Mouse (Mus musculus) adrenal gland, adult 2 months (tissue): ENCODE measurements around the gene Myh14. TPM values are rescaled to one million over a fixed set of nuclear protein-coding genes. Genes with fewer than 3 reads are reported as not detected.
A peak's percentile ranks its signal among the peaks of the same experiment; 100 is the strongest.

ENCODE experiments used
- DNase-seq: peaks from one replicate; pipeline ENCODE4 v3.0.0; 2021
- polyA plus RNA-seq: library from polyadenylated mRNA; depleted of rRNA; stranded (reverse); fragments of >200 nt; gene quantifications from 2 replicates; pipeline ENCODE4 v1.2.3, GENCODE M21; 2012; rRNA removed
- total RNA-seq, 2 experiments: library from RNA; stranded (reverse); gene quantifications; 2 replicates each; pipeline ENCODE4 v1.2.3; 2021

The Myh14 gene
- total and polyA plus RNA-seq, 3 experiments, result 1.2 to 5.6 (median 3.2) TPM

GRCm38 (mm10) chr7:44576333-44576844 is 94.3 kb downstream of the Myh14 start:
- no peak for DNase-seq

GRCm38 (mm10) chr7:44572956-44573484 is 97.6 kb downstream of the Myh14 start:
- DNase-seq, result no peak

GRCm38 (mm10) chr7:44572213-44572701 is 98.4 kb downstream of the Myh14 start, which contains the start of gene Napsa:
Gene Napsa, plus strand, starts transcription at chr7:44572380.
- no peak for DNase-seq

GRCm38 (mm10) chr7:44571811-44572210 is 98.8 kb downstream of the Myh14 start:
- no peak for DNase-seq

- DNase-seq, result no peak
Observed at GRCm38 (mm10) chr7:44570989-44571388, 99.7 kb downstream of the Myh14 start.

- no peak for DNase-seq
Observed at GRCm38 (mm10) chr7:44568803-44569202, 101.8 kb downstream of the Myh14 start.

- no peak for DNase-seq
Observed at GRCm38 (mm10) chr7:44565414-44565813, 105.2 kb downstream of the Myh14 start.

- no peak for DNase-seq
Observed at GRCm38 (mm10) chr7:44564486-44564885, 106.2 kb downstream of the Myh14 start.

- DNase-seq, result no peak
Observed at GRCm38 (mm10) chr7:44563284-44563683, 107.4 kb downstream of the Myh14 start.

GRCm38 (mm10) chr7:44560435-44561400 is 109.9 kb downstream of the Myh14 start:
- peak; percentile 66 for DNase-seq

- DNase-seq, result no peak
Observed at GRCm38 (mm10) chr7:44557629-44558028, 113.0 kb downstream of the Myh14 start.

Other genes starting within 250 kb of the Myh14 start
- gene Lrrc4b, start 241.8 kb downstream of the Myh14 start, total RNA-seq, result 1 to 10 TPM; 5.1 to 8.5 TPM
- 10.3 and 16.3 TPM in 2 replicates for gene Lrrc4b, start 241.8 kb downstream of the Myh14 start, polyA plus RNA-seq
- gene Aspdh, start 205.5 kb downstream of the Myh14 start, total RNA-seq, result under 1 TPM in 1 of 2 experiments, not detected in 1; 0.75 TPM
- gene Aspdh, start 205.5 kb downstream of the Myh14 start, polyA plus RNA-seq, result 0.91 and 2.4 TPM in 2 replicates
- 10 to 100 TPM; 51.2 to 61.7 TPM for gene Josd2, start 202.9 kb downstream of the Myh14 start, total RNA-seq
- 171 and 179 TPM in 2 replicates for gene Josd2, start 202.9 kb downstream of the Myh14 start, polyA plus RNA-seq
- 100 to 1,000 TPM in 1 of 2 experiments, 10 to 100 TPM in 1; 77.9 to 101 TPM for gene Emc10, start 174.3 kb downstream of the Myh14 start, total RNA-seq
- 516 and 555 TPM in 2 replicates for gene Emc10, start 174.3 kb downstream of the Myh14 start, polyA plus RNA-seq
- gene Fam71e1, start 174.3 kb downstream of the Myh14 start, total RNA-seq, result 1 to 10 TPM; 8.3 to 9.1 TPM
- 28.6 and 30.9 TPM in 2 replicates for gene Fam71e1, start 174.3 kb downstream of the Myh14 start, polyA plus RNA-seq
- under 1 TPM in 1 of 2 experiments, not detected in 1; 0.24 TPM for gene Mybpc2, start 146.2 kb downstream of the Myh14 start, total RNA-seq
- not detected in 2 replicates for gene Mybpc2, start 146.2 kb downstream of the Myh14 start, polyA plus RNA-seq
- under 1 TPM; 0.31 to 0.40 TPM for gene Spib, start 138.8 kb downstream of the Myh14 start, total RNA-seq
- 0.58 and 0.66 TPM in 2 replicates for gene Spib, start 138.8 kb downstream of the Myh14 start, polyA plus RNA-seq
- 10 to 100 TPM in 1 of 2 experiments, 1 to 10 TPM in 1; 8.0 to 17.3 TPM for gene Pold1, start 122.0 kb downstream of the Myh14 start, total RNA-seq
- gene Pold1, start 122.0 kb downstream of the Myh14 start, polyA plus RNA-seq, result 27.3 and 31.0 TPM in 2 replicates
- gene Nr1h2, start 116.9 kb downstream of the Myh14 start, total RNA-seq, result 100 to 1,000 TPM; 106 to 125 TPM
- 305 and 306 TPM in 2 replicates for gene Nr1h2, start 116.9 kb downstream of the Myh14 start, polyA plus RNA-seq
- 1 to 10 TPM in 1 of 2 experiments, under 1 TPM in 1; 0.55 to 1.3 TPM for gene Napsa, start 98.5 kb downstream of the Myh14 start, total RNA-seq
- gene Napsa, start 98.5 kb downstream of the Myh14 start, polyA plus RNA-seq, result 2.2 TPM in 2 replicates
- gene Kcnc3, start 80.2 kb downstream of the Myh14 start, total RNA-seq, result 1 to 10 TPM; 4.4 to 4.8 TPM
- gene Kcnc3, start 80.2 kb downstream of the Myh14 start, polyA plus RNA-seq, result 7.2 and 8.8 TPM in 2 replicates
- gene Izumo2, start 37.9 kb upstream of the Myh14 start, total RNA-seq, result not detected
- not detected in 2 replicates for gene Izumo2, start 37.9 kb upstream of the Myh14 start, polyA plus RNA-seq
- gene Vrk3, start 77.6 kb upstream of the Myh14 start, total RNA-seq, result 10 to 100 TPM; 49.2 to 61.1 TPM
- gene Vrk3, start 77.6 kb upstream of the Myh14 start, polyA plus RNA-seq, result 44.1 and 48.4 TPM in 2 replicates
- under 1 TPM; 0.41 to 0.43 TPM for gene Zfp473, start 80.2 kb upstream of the Myh14 start, total RNA-seq
- 0.01 and 0.07 TPM in 2 replicates for gene Zfp473, start 80.2 kb upstream of the Myh14 start, polyA plus RNA-seq
- gene Nup62, start 145.2 kb upstream of the Myh14 start, total RNA-seq, result 10 to 100 TPM; 33.2 to 54.7 TPM
- gene Nup62, start 145.2 kb upstream of the Myh14 start, polyA plus RNA-seq, result 83.6 and 92.2 TPM in 2 replicates
- 1 to 10 TPM; 1.6 to 1.8 TPM for gene Il4i1, start 145.5 kb upstream of the Myh14 start, total RNA-seq
- gene Il4i1, start 145.5 kb upstream of the Myh14 start, polyA plus RNA-seq, result 2.6 and 3.0 TPM in 2 replicates
- 100 to 1,000 TPM; 136 to 166 TPM for gene Atf5, start 145.8 kb upstream of the Myh14 start, total RNA-seq
- gene Atf5, start 145.8 kb upstream of the Myh14 start, polyA plus RNA-seq, result 494 and 666 TPM in 2 replicates
- gene Akt1s1, start 178.1 kb upstream of the Myh14 start, total RNA-seq, result 100 to 1,000 TPM; 117 TPM
- gene Akt1s1, start 178.1 kb upstream of the Myh14 start, polyA plus RNA-seq, result 650 and 890 TPM in 2 replicates
- gene Tbc1d17, start 178.2 kb upstream of the Myh14 start, total RNA-seq, result 10 to 100 TPM; 51.0 to 72.6 TPM
- gene Tbc1d17, start 178.2 kb upstream of the Myh14 start, polyA plus RNA-seq, result 180 and 223 TPM in 2 replicates
- 10 to 100 TPM; 36.3 to 42.8 TPM for gene Pnkp, start 186.3 kb upstream of the Myh14 start, total RNA-seq
- gene Pnkp, start 186.3 kb upstream of the Myh14 start, polyA plus RNA-seq, result 79.5 and 90.0 TPM in 2 replicates
- 100 to 1,000 TPM; 227 TPM for gene Ptov1, start 198.9 kb upstream of the Myh14 start, total RNA-seq
- gene Ptov1, start 198.9 kb upstream of the Myh14 start, polyA plus RNA-seq, result 492 and 493 TPM in 2 replicates
- gene Med25, start 221.9 kb upstream of the Myh14 start, total RNA-seq, result 100 to 1,000 TPM in 1 of 2 experiments, 10 to 100 TPM in 1; 80.8 to 105 TPM
- gene Med25, start 221.9 kb upstream of the Myh14 start, polyA plus RNA-seq, result 635 and 723 TPM in 2 replicates
- 10 to 100 TPM; 24.2 to 28.0 TPM for gene Fuz, start 225.2 kb upstream of the Myh14 start, total RNA-seq
- 203 and 213 TPM in 2 replicates for gene Fuz, start 225.2 kb upstream of the Myh14 start, polyA plus RNA-seq